Mouse (Mus musculus) bone marrow macrophage, adult 2 months (primary cell): ENCODE measurements around the gene Gm13889. TPM values are rescaled to one million over a fixed set of nuclear protein-coding genes. Genes with fewer than 3 reads are reported as not detected.

ENCODE experiments used
- H3K27ac ChIP-seq: 2 replicates; pipeline ENCODE4 v1.5.1; 2012; ENCODE audit warnings: low read depth, low read length; ENCODE audit not compliant: insufficient read depth
- H3K4me1 ChIP-seq: 2 replicates; pipeline ENCODE4 v1.6.1; 2012; ENCODE audit warnings: low read length; ENCODE audit not compliant: control insufficient read depth, insufficient read depth
- H3K4me3 ChIP-seq: 2 replicates; pipeline ENCODE4 v1.5.1; 2012; ENCODE audit warnings: mild to moderate bottlenecking, low read length, moderate library complexity; ENCODE audit not compliant: insufficient read depth
- CTCF ChIP-seq: IDR thresholded peaks from 2 replicates; pipeline ENCODE4 v1.5.1; 2012; ENCODE audit warnings: low read depth, mild to moderate bottlenecking, low read length, moderate library complexity
- POLR2A ChIP-seq: IDR thresholded peaks from 2 replicates; pipeline ENCODE4 v1.6.1; 2012; ENCODE audit warnings: mild to moderate bottlenecking, low read depth, low read length, borderline replicate concordance
- polyA plus RNA-seq: library from polyadenylated mRNA; stranded (reverse); fragments of >200 nt; gene quantifications from 2 replicates; pipeline ENCODE4 v1.2.4, GENCODE M21; 2012; ENCODE audit not compliant: missing spikeins, insufficient read depth, insufficient read length

The Gm13889 gene
- polyA plus RNA-seq, 1 experiment: not detected

DNA sequence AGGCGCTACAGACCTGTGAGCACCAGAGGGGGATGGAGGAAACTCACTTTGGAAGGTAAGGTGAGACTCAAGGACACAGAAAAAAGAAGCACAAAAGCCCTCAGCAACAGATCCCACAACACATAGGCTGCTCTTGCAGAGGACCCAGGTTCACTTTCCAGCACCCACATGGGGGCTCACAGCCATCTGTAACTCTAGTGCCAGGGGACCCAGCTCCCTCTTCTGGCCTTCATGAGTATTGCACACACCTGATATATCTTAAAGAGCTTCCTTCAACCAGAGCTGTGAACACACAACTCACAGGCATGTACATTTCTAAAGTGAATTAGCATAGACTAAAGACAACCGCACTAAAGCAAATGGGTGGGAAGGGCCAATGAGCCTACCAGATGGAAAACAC lies 12.9 kb downstream of the Gm13889 start:
- Histone ChIP-seq H3K4me1 (peaks cover 5% of the 10 kb centered on the region), H3K27ac (no peak overlapping the region), H3K4me3 (no peak overlapping the region)
- TF ChIP-seq POLR2A (no peak), CTCF (no peak)

DNA sequence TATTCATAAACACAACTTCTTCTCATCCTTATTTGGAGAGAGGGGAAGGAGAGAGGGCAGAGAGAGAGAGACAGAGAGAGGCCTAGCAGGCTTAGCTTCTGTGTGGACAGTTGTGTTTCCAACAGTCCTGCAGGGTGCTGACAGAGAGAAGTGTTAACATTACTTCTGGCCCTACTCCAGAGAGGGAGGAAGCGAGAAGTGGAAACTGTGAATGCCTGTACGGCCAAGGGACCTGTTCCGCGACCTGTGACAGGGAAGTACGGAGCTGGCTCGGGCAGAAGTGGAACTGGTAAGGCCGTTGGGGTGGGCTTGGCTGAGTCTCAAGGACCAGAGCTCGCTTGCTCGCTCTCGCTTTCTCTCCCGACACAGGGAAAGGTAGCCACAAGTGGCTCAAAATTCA lies 15.3 kb downstream of the Gm13889 start:
- no peak overlapping the region for H3K27ac ChIP-seq
- H3K4me3 ChIP-seq: peak overlapping the region; percentile 30
- H3K4me1 ChIP-seq: peaks cover 5% of the 10 kb centered on the region
- no peak for TF ChIP-seq POLR2A
- no peak for TF ChIP-seq CTCF

DNA sequence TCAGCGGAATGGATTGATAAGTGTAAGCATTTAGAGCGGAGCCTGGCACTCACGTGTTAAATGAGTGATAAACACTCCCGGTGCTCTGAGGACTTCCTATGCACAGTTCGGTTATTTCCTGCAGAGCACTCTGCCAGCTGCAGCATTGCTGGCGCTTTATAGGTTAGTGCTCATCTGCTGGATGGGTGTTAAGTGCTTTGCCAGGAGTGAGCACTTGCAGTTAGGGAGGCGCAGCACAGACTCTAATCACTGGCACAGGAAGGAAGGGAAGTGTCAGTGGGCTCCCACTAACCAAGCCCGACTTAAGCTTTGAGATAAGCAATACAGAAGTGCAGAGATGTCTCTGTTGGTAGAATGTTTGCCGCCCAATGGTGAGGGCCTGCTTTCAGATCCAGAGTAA lies 18.5 kb downstream of the Gm13889 start:
- TF ChIP-seq CTCF: no peak
- TF ChIP-seq POLR2A: no peak
- Histone ChIP-seq H3K27ac (no peak overlapping the region), H3K4me1 (peaks cover 5% of the 10 kb centered on the region), H3K4me3 (no peak overlapping the region)

DNA sequence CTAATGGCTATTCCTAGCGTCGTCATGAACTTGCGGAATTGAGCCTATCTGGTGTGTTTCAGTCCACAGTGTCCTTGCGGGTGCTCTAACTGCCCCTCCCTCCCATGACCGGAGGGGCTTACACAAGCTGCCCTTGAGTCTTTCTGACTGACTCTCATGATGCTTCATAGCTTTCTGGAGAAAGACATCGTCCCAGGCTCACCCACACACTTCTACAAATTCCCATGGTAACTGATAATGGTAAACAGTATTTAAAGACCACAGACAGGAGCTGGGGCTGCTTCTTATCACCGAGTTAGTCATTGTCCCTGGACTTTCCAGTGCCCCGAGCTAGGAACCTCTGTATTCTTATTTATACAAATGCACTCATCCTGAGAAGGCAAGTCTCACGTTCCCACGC lies 28.1 kb downstream of the Gm13889 start:
- H3K27ac ChIP-seq: no peak overlapping the region
- no peaks in the 10 kb centered on the region for H3K4me1 ChIP-seq
- no peak overlapping the region for H3K4me3 ChIP-seq
- TF ChIP-seq CTCF: no peak
- no peak for TF ChIP-seq POLR2A

DNA sequence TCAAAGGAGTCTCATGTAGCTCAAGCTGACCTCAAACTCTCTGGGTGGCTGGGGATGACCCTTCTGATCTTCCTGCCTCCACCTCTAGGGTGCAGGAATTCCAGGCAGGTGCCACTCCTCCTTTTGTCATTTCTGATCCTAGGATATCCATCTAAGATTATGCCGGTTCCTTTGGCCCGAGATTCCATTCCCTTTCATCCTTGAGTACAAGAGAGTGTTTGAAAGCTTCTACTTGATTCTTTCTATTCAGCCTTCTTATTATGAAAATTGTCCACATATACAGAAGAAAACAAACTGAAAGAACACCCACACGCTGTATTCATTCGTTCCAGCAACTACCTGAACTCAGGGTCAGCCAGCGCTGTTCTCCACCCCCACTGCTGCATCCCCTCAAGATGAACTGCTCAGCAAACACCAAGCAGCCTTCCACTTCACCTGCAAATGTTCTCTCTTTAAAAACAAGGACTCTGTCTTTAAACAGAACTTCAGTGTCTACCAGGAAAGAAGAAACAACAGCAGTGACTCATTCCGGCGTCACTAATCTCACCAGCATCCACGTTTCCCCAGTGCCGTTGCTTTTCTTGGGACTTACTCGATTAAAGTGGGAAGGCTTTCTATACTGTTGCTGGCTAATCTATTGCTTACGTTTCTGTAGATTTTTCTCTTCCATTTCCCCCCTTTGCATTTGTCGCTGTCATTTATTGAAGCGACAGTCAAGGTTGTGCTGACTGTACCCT lies 29.1 kb downstream of the Gm13889 start:
- Histone ChIP-seq H3K4me3 (no peak overlapping the region), H3K27ac (no peak overlapping the region), H3K4me1 (no peaks in the 10 kb centered on the region)
- TF ChIP-seq CTCF: no peak
- TF ChIP-seq POLR2A: no peak

DNA sequence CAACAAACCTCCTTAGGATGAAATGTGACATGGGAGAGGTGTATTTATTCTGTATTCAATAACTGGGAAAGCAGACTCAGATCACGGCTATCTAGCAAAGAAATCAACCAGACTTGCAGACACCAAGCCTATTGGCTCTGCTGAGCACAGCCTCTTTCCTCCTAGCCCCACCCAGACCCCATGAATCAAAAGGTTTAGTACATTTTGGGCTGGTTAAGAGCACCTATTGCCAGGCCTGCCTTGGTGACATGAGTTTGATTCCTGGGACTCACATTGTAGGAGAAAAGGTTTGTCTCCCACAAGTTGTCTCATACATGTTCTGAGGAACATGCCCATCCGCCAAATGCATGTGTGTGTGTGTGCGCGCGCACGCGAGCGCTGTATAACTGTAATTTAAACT lies 30.9 kb downstream of the Gm13889 start:
- Histone ChIP-seq H3K27ac (no peak overlapping the region), H3K4me3 (no peak overlapping the region), H3K4me1 (no peaks in the 10 kb centered on the region)
- TF ChIP-seq CTCF (no peak), POLR2A (no peak)

DNA sequence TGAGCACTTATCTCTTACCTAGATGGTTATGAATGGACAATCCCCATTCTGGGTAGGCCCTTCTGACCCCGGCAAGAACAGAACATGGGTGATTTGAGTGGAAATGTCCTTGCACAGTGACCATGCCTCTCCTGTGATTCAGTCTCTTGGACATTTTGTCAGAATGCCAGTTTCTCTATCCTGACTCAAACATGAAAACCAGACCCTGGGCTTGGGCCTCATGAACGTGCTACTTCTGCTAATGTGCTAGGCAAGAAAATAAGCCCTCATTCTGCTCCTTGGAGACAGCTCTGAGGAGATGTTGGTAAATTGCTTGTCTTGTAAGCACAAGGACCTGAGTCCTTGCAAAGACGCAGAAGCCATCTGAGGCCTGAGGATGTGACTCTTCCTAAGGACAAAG lies 37.9 kb downstream of the Gm13889 start:
- Histone ChIP-seq H3K4me1 (no peaks in the 10 kb centered on the region), H3K4me3 (no peak overlapping the region), H3K27ac (no peak overlapping the region)
- no peak for TF ChIP-seq POLR2A
- no peak for TF ChIP-seq CTCF

DNA sequence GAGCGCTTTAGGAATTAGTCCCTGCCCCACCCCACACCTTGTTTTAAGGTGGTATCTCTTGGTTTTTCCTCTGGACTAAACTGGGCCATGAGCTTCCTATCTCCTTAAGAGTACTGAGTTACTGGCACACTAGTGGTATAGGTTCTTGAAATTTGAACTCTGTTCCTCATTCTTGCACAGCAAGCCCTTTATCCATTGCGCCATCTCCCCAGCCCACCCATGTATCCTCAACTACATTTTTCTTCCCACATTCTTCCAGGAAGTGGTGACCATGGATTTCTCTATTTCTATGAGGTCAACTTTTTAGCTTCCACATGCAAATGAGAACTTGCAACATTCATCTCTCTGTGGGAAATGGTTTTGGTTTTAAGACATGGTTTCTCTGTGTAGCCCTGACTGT lies 43.4 kb downstream of the Gm13889 start:
- no peak for TF ChIP-seq CTCF
- TF ChIP-seq POLR2A: no peak
- no peak overlapping the region for H3K4me3 ChIP-seq
- no peak overlapping the region for H3K27ac ChIP-seq
- peaks cover 7% of the 10 kb centered on the region for H3K4me1 ChIP-seq

DNA sequence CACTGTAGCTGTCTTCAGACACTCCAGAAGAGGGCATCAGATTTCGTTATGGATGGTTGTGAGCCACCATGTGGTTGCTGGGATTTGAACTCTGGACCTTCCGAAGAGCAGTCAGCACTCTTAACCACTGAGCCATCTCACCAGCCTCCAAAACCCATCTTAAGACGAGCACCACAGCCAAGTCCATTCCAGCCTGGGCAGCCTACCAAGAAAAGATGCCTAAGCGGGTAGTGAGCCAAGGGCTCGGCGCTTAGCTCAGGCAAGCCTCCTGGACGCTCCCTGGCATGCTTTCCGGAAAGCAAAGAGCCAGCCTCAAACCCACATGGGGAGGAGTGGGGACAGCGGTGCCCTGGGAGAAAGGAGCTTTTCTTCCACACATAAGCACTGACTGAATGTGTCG lies 45.1 kb downstream of the Gm13889 start:
- Histone ChIP-seq H3K4me3 (no peak overlapping the region), H3K4me1 (peaks cover 7% of the 10 kb centered on the region), H3K27ac (no peak overlapping the region)
- TF ChIP-seq CTCF: no peak
- TF ChIP-seq POLR2A: no peak

DNA sequence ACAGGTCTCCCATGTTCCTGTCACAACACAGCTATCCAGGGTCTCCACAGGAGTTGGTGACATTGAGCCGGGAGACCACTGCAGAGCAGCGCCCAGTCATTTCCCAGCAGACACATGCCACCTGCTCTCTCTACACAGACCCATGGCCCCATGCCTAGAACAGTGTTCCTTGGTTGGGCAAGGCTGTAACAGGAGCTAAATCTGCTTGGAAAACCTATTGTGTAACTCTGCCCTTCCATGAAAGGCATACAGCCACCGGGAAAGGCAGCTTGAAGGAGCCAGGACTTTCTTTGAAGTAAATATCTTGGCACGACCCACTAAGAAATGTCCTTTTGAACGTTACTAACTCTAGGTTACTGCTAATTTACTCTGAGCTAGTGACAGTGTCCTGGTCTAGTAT lies 47.3 kb downstream of the Gm13889 start:
- Histone ChIP-seq H3K4me1 (peaks cover 7% of the 10 kb centered on the region), H3K4me3 (no peak overlapping the region), H3K27ac (no peak overlapping the region)
- no peak for TF ChIP-seq POLR2A
- TF ChIP-seq CTCF: no peak
